Comparison of ENCODE assay signal across 19 mouse cellular contexts in the genomic region with DNA sequence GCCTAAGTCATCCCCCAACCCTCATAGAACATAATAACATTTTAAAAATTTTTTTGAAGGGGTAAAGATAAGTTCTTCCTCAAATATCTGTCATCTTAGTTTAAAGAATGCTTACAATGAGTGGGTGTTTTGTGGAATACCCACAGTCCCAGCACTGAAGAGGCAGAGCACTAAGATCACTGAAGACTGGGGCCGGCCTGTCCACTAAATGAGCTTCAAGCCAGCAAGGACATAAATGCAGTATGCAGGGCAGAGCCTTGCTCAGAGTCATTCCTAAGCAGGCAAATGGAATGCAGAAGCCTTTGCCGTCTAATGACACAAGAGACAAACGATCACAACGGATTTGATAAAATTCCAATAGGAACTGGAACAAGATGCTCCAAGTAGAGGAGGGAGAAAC.
A peak's percentile ranks its signal among the peaks of the same experiment; 100 is the strongest.
DNase-seq lines count a peak whose midpoint lies in the region; ATAC-seq lines count a peak whose summit lies in the region.
"Had no signal": no experiment of that assay in that cellular context is flagged by ENCODE, and none has a peak within 500 bp of the region (broad histone marks: within the 10 kb centered on the region; RNA-seq: fewer than 3 reads in every experiment).

No protein-coding gene starts in this region.

- H3K4me3 ChIP-seq in midbrain, embryonic 11.5 days (ENCODE audit: low read depth, low read length): no peak overlapping the region
- H3K4me3 ChIP-seq in midbrain, embryonic 13.5 days (replicated peaks): no peak overlapping the region

- H3K4me1 ChIP-seq in midbrain, embryonic 11.5 days (ENCODE audit: control insufficient read depth, insufficient read depth, low read length): no peaks in the 10 kb centered on the region
- H3K4me1 ChIP-seq in midbrain, embryonic 13.5 days (replicated peaks): 0 out of 2 replicates have a peak, but pooled peaks cover 3% of the 10 kb centered on the region

- intact Hi-C loops in heart, postnatal 14 days (cut with DNase I): no loop called here

- ATAC-seq in midbrain, embryonic 11.5 days (ENCODE audit: low FRiP score): no peak
- no peak for ATAC-seq in midbrain, embryonic 13.5 days
- ATAC-seq: activated CD4-positive, CD25-positive, alpha-beta regulatory T cell, adult 4 months; CD4-positive, CD25-positive, alpha-beta regulatory T cell, adult 4 months; Patski had no signal

- DNase-seq in heart, adult 11 months: peak; percentile 56
- DNase-seq in heart, postnatal 14 days: no peak
- DNase-seq in midbrain, embryonic 11.5 days (ENCODE audit: low spot score, missing footprints): peak; percentile 54
- DNase-seq: adrenal gland, adult 2 months; adrenal gland, adult 8-10 months; adrenal gland, postnatal 10 days; adrenal gland, postnatal 14 days; adrenal gland, postnatal 25 days; adrenal gland, postnatal 36 days; B cell, adult 2 months; cerebellum, adult 11 months; cerebellum, adult 11-12 months; cerebellum, adult 18-20 months had no signal

- WGBS in midbrain, embryonic 11.5 days: 82% methylated on average over 4 of the region's 4 CpGs
- 87% methylated on average over 4 of the region's 4 CpGs for WGBS in midbrain, embryonic 13.5 days

- no peak overlapping the region for H3K4me2 ChIP-seq in midbrain, embryonic 11.5 days
- no peak overlapping the region for H3K4me2 ChIP-seq in midbrain, embryonic 13.5 days (replicated peaks)

- H3K9me3 ChIP-seq in midbrain, embryonic 11.5 days (ENCODE audit: control insufficient read depth, low read length): no peaks in the 10 kb centered on the region
- H3K9me3 ChIP-seq in midbrain, embryonic 13.5 days: no peaks in the 10 kb centered on the region

- H3K36me3 ChIP-seq in midbrain, embryonic 11.5 days (ENCODE audit: control insufficient read depth, insufficient read depth, low read length): no peaks in the 10 kb centered on the region
- peaks cover 5% of the 10 kb centered on the region; the same call in 1 of the 2 replicates for H3K36me3 ChIP-seq in midbrain, embryonic 13.5 days
- H3K36me3 ChIP-seq: G1E had no signal

- H3K9ac ChIP-seq in midbrain, embryonic 11.5 days (ENCODE audit: low read length): no peak overlapping the region
- H3K9ac ChIP-seq in midbrain, embryonic 13.5 days (replicated peaks): no peak overlapping the region

- no peaks in the 10 kb centered on the region for H3K27me3 ChIP-seq in midbrain, embryonic 11.5 days (ENCODE audit: control insufficient read depth, insufficient read depth, low read length)
- H3K27me3 ChIP-seq in midbrain, embryonic 13.5 days: no peaks in the 10 kb centered on the region
- H3K27me3 ChIP-seq: CH12.LX, Patski had no signal

- no peak overlapping the region for H3K27ac ChIP-seq in midbrain, embryonic 11.5 days (ENCODE audit: low read depth, low read length)
- no peak overlapping the region for H3K27ac ChIP-seq in midbrain, embryonic 13.5 days

Comparison
In these comparisons a context has a peak if more than half of its experiments do, and no peak if none do; other contexts are left out.
1. DNase-seq: peak in heart, adult 11 months (single experiment) and midbrain, embryonic 11.5 days (single experiment); none in heart, postnatal 14 days (0 of 2).